Mouse (Mus musculus): ENCODE results near the gene Ang6.

DNA sequence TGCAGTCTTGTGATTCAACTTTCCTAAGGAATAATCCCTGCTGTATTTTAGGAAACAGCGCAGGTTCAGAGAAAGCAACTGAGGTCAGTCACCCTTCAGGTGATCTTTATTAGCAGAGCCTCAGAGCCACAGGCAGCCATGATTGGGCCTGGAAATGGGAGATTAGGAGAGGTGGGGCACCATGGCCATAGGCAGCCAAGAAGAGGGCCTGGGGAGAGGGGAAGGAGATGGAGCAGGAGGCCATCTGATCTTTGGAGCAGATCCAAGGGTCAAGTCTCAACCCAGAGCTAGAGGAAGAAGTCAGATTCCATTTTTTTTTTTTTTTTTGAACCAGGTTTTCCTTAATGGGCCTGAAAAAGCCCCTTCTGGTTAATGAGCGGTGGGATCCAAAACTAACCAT, 15.9 kb downstream of the Ang6 start:
- TF ChIP-seq CTCF (IDR thresholded peaks at IDR 0.05; ENCODE audit: low read depth, low read length), result no peak
- TF ChIP-seq POLR2A (IDR thresholded peaks at IDR 0.05; ENCODE audit: borderline replicate concordance, low read depth, low read length), result no peak
